Mouse (Mus musculus): ENCODE results near the gene Gsdme. TPM values are rescaled to one million over a fixed set of nuclear protein-coding genes. Genes with fewer than 3 reads are reported as not detected.

Gsdme gene
- polyA plus RNA-seq, 1 experiment from 2014 or later, result 47.4 TPM

- no peaks in the 10 kb centered on the region for H3K9me3 ChIP-seq
- no peak overlapping the region for H3K4me3 ChIP-seq
- WGBS, result 80% methylated on average over 3 of the region's 3 CpGs
- H3K4me1 ChIP-seq, result no peaks in the 10 kb centered on the region
- H3K36me3 ChIP-seq, result no peaks in the 10 kb centered on the region
- no peak overlapping the region for H3K4me2 ChIP-seq (replicated peaks)
- ATAC-seq (ENCODE audit: insufficient number of reproducible peaks, insufficient read depth, low FRiP score, low TSS enrichment), result no peak
- no peaks in the 10 kb centered on the region for H3K27me3 ChIP-seq
- no peak overlapping the region for H3K27ac ChIP-seq
- H3K9ac ChIP-seq, result no peak overlapping the region
These were observed 23.2 kb upstream of the Gsdme start for GRCm38 (mm10) chr6:50286881-50287280.

- H3K27ac ChIP-seq, result no peak overlapping the region
- H3K4me2 ChIP-seq (replicated peaks), result no peak overlapping the region
- H3K36me3 ChIP-seq, result no peaks in the 10 kb centered on the region
- no peak overlapping the region for H3K9ac ChIP-seq
- no peaks in the 10 kb centered on the region for H3K27me3 ChIP-seq
- no peak overlapping the region for H3K4me3 ChIP-seq
- H3K4me1 ChIP-seq, result no peaks in the 10 kb centered on the region
- H3K9me3 ChIP-seq, result no peaks in the 10 kb centered on the region
- no peak for ATAC-seq (ENCODE audit: insufficient number of reproducible peaks, insufficient read depth, low FRiP score, low TSS enrichment)
- WGBS, result 91% methylated on average over 7 of the region's 7 CpGs
These were observed 16.0 kb upstream of the Gsdme start for GRCm38 (mm10) chr6:50279642-50280041.

- H3K9me3 ChIP-seq, result no peaks in the 10 kb centered on the region
- no peaks in the 10 kb centered on the region for H3K4me1 ChIP-seq
- no peak overlapping the region for H3K9ac ChIP-seq
- H3K4me2 ChIP-seq (replicated peaks), result no peak overlapping the region
- no peak overlapping the region for H3K4me3 ChIP-seq
- 80% methylated on average over 4 of the region's 4 CpGs for WGBS
- H3K36me3 ChIP-seq, result no peaks in the 10 kb centered on the region
- ATAC-seq (ENCODE audit: insufficient number of reproducible peaks, insufficient read depth, low FRiP score, low TSS enrichment), result no peak
- H3K27ac ChIP-seq, result no peak overlapping the region
- no peaks in the 10 kb centered on the region for H3K27me3 ChIP-seq
These were observed 10.3 kb upstream of the Gsdme start for GRCm38 (mm10) chr6:50273947-50274346.

- WGBS, result 84% methylated on average over 1 of the region's 1 CpGs
- no peak overlapping the region for H3K4me2 ChIP-seq (replicated peaks)
- no peak overlapping the region for H3K4me3 ChIP-seq
- no peaks in the 10 kb centered on the region for H3K36me3 ChIP-seq
- no peaks in the 10 kb centered on the region for H3K4me1 ChIP-seq
- H3K9me3 ChIP-seq, result no peaks in the 10 kb centered on the region
- no peak for ATAC-seq (ENCODE audit: insufficient number of reproducible peaks, insufficient read depth, low FRiP score, low TSS enrichment)
- H3K27me3 ChIP-seq, result no peaks in the 10 kb centered on the region
- no peak overlapping the region for H3K27ac ChIP-seq
- H3K9ac ChIP-seq, result no peak overlapping the region
These were observed 9.8 kb upstream of the Gsdme start for GRCm38 (mm10) chr6:50273416-50273815.

- Histone ChIP-seq H3K27me3 (no peaks in the 10 kb centered on the region), H3K36me3 (no peaks in the 10 kb centered on the region), H3K4me2 (replicated peaks) (peak overlapping the region; percentile 54), H3K9ac (no peak overlapping the region), H3K9me3 (no peaks in the 10 kb centered on the region), H3K4me3 (peak overlapping the region; percentile 45), H3K27ac (no peak overlapping the region), H3K4me1 (peaks cover 9% of the 10 kb centered on the region)
- 32% methylated on average over 7 of the region's 7 CpGs for WGBS
- ATAC-seq (ENCODE audit: insufficient number of reproducible peaks, insufficient read depth, low FRiP score, low TSS enrichment), result no peak
These were observed 1.4 kb downstream of the Gsdme start for GRCm38 (mm10) chr6:50262310-50262709.

- Histone ChIP-seq H3K27ac (0 out of 2 replicates have a peak overlapping the region, but pooled peaks have one; percentile 3), H3K9me3 (no peaks in the 10 kb centered on the region), H3K9ac (peak overlapping the region; percentile 50), H3K4me3 (peak overlapping the region; percentile 45), H3K4me1 (peaks cover 9% of the 10 kb centered on the region), H3K27me3 (no peaks in the 10 kb centered on the region), H3K36me3 (no peaks in the 10 kb centered on the region), H3K4me2 (replicated peaks) (peak overlapping the region; percentile 54)
- peak; percentile 53; the same call in 1 of the 2 replicates for ATAC-seq (ENCODE audit: insufficient number of reproducible peaks, insufficient read depth, low FRiP score, low TSS enrichment)
- WGBS, result 2% methylated on average over 6 of the region's 6 CpGs
These were observed 1.8 kb downstream of the Gsdme start for GRCm38 (mm10) chr6:50261922-50262261.

GRCm38 (mm10) chr6:50261201-50261921, 2.3 kb downstream of the Gsdme start:
- H3K9ac ChIP-seq, result peak overlapping the region; percentile 50
- ATAC-seq (ENCODE audit: insufficient number of reproducible peaks, insufficient read depth, low FRiP score, low TSS enrichment), result peak; percentile 89
- peaks cover 9% of the 10 kb centered on the region for H3K4me1 ChIP-seq
- H3K4me2 ChIP-seq (replicated peaks), result peak overlapping the region; percentile 54
- H3K9me3 ChIP-seq, result no peaks in the 10 kb centered on the region
- peak overlapping the region; percentile 45 for H3K4me3 ChIP-seq
- WGBS, result 4% methylated on average over 35 of the region's 35 CpGs
- no peaks in the 10 kb centered on the region for H3K27me3 ChIP-seq
- H3K27ac ChIP-seq, result 0 out of 2 replicates have a peak overlapping the region, but pooled peaks have one; percentile 3
- no peaks in the 10 kb centered on the region for H3K36me3 ChIP-seq

- ATAC-seq (ENCODE audit: insufficient number of reproducible peaks, insufficient read depth, low FRiP score, low TSS enrichment), result no peak
- H3K27me3 ChIP-seq, result no peaks in the 10 kb centered on the region
- H3K9ac ChIP-seq, result no peak overlapping the region
- no peaks in the 10 kb centered on the region for H3K36me3 ChIP-seq
- H3K4me2 ChIP-seq (replicated peaks), result no peak overlapping the region
- no peak overlapping the region for H3K4me3 ChIP-seq
- no peaks in the 10 kb centered on the region for H3K4me1 ChIP-seq
- H3K27ac ChIP-seq, result no peak overlapping the region
- 82% methylated on average over 5 of the region's 5 CpGs for WGBS
- H3K9me3 ChIP-seq, result no peaks in the 10 kb centered on the region
These were observed 8.3 kb downstream of the Gsdme start for GRCm38 (mm10) chr6:50255356-50255755.

GRCm38 (mm10) chr6:50254723-50255184, 8.9 kb downstream of the Gsdme start:
- Histone ChIP-seq H3K27ac (no peak overlapping the region), H3K9ac (no peak overlapping the region), H3K9me3 (no peaks in the 10 kb centered on the region), H3K27me3 (no peaks in the 10 kb centered on the region), H3K4me2 (replicated peaks) (no peak overlapping the region), H3K36me3 (no peaks in the 10 kb centered on the region), H3K4me3 (no peak overlapping the region), H3K4me1 (no peaks in the 10 kb centered on the region)
- ATAC-seq (ENCODE audit: insufficient number of reproducible peaks, insufficient read depth, low FRiP score, low TSS enrichment), result no peak
- WGBS, result 73% methylated on average over 10 of the region's 10 CpGs

GRCm38 (mm10) chr6:50252690-50253089, 11.0 kb downstream of the Gsdme start:
- Histone ChIP-seq H3K9me3 (no peaks in the 10 kb centered on the region), H3K4me1 (no peaks in the 10 kb centered on the region), H3K4me3 (no peak overlapping the region), H3K36me3 (no peaks in the 10 kb centered on the region), H3K4me2 (replicated peaks) (no peak overlapping the region), H3K27ac (no peak overlapping the region), H3K27me3 (no peaks in the 10 kb centered on the region), H3K9ac (no peak overlapping the region)
- WGBS, result 75% methylated on average over 5 of the region's 5 CpGs
- ATAC-seq (ENCODE audit: insufficient number of reproducible peaks, insufficient read depth, low FRiP score, low TSS enrichment), result no peak

- H3K36me3 ChIP-seq, result no peaks in the 10 kb centered on the region
- ATAC-seq (ENCODE audit: insufficient number of reproducible peaks, insufficient read depth, low FRiP score, low TSS enrichment), result no peak
- no peak overlapping the region for H3K4me3 ChIP-seq
- H3K9me3 ChIP-seq, result no peaks in the 10 kb centered on the region
- no peak overlapping the region for H3K4me2 ChIP-seq (replicated peaks)
- no peaks in the 10 kb centered on the region for H3K27me3 ChIP-seq
- no peaks in the 10 kb centered on the region for H3K4me1 ChIP-seq
- no peak overlapping the region for H3K27ac ChIP-seq
- no peak overlapping the region for H3K9ac ChIP-seq
- WGBS, result 88% methylated on average over 4 of the region's 4 CpGs
These were observed 15.9 kb downstream of the Gsdme start for GRCm38 (mm10) chr6:50247791-50248190.

GRCm38 (mm10) chr6:50247356-50247755, 16.3 kb downstream of the Gsdme start:
- no peak overlapping the region for H3K9ac ChIP-seq
- no peaks in the 10 kb centered on the region for H3K4me1 ChIP-seq
- ATAC-seq (ENCODE audit: insufficient number of reproducible peaks, insufficient read depth, low FRiP score, low TSS enrichment), result no peak
- no peaks in the 10 kb centered on the region for H3K27me3 ChIP-seq
- H3K4me3 ChIP-seq, result no peak overlapping the region
- 78% methylated on average over 2 of the region's 2 CpGs for WGBS
- H3K4me2 ChIP-seq (replicated peaks), result no peak overlapping the region
- H3K27ac ChIP-seq, result no peak overlapping the region
- H3K9me3 ChIP-seq, result no peaks in the 10 kb centered on the region
- H3K36me3 ChIP-seq, result no peaks in the 10 kb centered on the region
